Mouse (Mus musculus) c-Kit-positive CD71-positive TER-119-negative erythroid progenitor cells, embryonic 14.5 days (primary cell): ENCODE results near the gene Aox3.

ENCODE experiments used
- DNase-seq: peaks from one replicate; pipeline ENCODE4 v3.0.0-alpha.2; 2013; ENCODE audit warnings: low read depth

The Aox3 gene

DNA sequence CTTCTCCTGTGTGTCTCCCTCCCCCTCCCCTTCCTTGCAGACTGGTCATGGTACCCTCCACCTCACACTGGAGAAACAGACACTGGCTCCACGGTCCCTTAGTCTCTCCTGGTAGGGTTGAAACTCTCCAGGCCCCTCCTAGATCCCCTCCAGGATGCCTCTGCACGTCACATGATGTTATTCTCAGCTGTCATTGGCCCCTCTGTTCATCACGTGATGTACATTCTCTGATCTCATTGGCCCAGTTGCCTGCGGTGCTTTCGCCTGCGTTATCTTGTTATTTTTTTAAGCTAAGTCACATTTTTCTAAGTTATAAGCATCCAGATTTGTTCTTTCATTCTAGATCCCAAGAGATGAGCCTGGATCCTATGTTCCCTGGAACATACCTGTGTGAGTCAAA lies 7.2 kb upstream of the Aox3 start:
- no peak for DNase-seq

DNA sequence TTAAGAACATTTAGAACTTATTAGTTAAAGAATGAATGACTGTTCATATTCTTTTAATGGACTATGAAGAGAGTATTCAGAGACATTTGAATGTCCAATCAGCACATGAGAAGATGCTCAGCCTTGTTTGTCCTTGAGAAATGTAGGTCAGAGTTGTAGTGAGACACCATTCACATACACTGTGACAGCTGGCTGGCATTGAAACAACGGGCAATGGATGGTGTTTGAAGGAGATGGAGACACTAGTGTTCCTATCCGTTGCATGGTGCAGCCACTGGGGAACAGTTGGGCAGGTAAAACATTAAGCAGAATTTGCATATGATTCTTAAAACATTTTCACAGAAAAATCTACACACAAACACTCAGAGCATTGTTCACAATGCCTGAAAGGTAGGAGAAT lies 5.9 kb upstream of the Aox3 start:
- no peak for DNase-seq

DNA sequence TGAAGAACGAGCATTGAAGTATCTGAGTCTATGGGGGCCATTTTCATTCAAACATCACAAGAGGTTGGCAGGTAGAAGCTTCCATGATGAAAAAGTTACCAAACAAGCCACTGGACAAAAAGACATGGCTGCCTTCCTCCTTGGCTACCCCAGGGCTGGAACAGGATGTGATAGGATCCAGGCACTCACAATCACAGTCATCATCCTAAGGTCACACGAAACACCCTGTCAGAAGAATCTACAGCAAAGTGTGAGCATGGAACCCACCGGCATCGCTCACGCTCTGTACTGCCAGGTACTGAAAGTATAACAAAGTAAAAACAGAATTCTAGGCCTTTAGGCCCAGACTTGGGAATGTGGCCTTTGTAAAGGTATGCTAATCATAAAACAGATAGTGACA lies 2.7 kb upstream of the Aox3 start:
- DNase-seq: no peak

DNA sequence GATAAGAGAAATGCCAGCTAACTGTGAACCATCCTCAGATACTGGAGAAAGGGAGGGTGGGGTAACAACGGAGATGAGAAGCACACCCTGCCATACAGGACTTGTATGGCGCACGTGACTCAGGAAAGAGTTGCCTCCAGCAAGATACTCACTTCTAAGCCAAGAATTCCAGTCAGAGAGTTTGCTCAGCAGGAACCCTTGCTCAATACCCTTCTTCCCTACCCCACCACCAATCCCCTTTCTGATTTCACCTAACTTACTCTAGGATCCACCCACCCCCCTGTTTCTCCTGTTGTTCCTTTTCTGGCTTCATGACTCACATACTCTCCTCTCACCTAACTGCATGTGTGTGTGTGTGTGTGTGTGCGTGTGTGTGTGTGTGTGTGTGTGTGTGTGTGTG lies 1.6 kb upstream of the Aox3 start:
- no peak for DNase-seq

GRCm38 (mm10) chr1:58113441-58113840 lies 511 bp downstream of the Aox3 start:
- no peak for DNase-seq

GRCm38 (mm10) chr1:58114021-58114560 lies 1.2 kb downstream of the Aox3 start:
- no peak for DNase-seq

DNA sequence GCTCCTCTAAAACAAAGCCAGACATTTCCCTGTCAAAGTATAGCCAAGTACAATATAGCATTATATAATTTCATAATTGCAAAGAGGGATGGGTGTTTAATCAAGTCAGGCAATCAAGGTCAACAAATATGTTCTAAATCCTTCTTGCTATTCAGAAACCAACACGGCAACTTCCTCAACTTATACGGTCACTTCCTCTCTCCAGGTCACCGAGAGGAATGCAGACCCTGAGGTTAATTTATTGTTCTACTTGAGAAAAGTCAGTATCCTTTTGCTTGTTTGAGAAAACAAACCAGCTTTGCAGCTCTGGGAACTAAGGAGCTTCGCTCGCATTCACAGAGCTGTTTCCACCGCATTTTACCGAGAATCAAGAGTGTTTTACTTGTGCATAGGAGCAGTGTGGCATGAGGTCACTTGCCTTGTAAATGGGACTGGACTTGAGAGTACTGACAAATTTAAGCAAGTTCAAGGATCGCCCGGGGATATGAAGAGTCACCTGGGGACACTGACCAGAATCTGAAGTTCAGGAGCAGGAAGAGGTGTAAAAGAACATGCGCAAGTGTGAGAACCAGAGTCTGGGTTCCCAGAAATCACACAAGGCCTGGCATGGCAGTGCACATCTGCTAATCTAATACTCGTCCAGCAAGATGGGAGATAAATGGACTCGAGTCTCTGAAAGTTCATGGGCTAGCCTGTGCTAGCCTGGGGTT lies 1.9 kb downstream of the Aox3 start:
- DNase-seq: no peak

GRCm38 (mm10) chr1:58118231-58118630 lies 5.3 kb downstream of the Aox3 start:
- no peak for DNase-seq

DNA sequence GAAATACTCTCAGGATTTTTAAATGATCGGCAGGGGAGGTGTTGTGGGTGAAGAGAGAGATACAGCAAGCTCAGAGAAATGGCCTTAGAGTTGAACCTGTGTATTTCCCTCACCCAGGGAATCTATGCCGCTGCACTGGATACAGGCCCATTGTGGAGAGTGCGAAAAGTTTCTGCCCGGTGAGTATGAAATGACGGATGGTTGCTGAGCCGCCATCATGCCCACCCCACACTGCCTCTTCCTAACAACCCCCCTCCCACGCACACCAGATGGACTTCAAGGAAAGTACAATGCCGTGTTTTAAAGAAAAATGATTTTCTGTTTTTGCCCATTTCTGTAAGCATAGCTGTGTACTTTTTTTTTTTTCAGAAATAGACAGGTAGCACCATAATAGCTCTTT lies 12.0 kb downstream of the Aox3 start:
- no peak for DNase-seq

DNA sequence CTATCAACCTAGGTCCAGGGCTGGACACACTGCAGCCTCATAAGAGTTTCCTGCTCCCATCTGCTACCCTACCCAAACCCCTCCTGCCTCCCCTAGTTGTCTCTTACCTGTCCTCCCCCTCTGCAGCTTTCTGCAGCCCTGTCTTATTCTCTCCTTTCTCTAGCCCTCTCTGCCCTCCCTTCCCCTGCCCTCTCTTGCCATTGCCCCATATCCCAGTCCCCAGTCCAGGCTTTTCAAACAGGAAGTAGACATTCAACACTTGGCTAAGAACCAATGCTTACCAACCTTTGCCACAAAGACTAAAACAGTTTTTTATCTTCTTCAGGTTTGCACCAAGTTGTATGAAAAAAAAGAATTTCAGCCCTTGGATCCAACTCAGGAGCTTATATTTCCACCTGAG lies 25.0 kb downstream of the Aox3 start:
- DNase-seq: no peak

DNA sequence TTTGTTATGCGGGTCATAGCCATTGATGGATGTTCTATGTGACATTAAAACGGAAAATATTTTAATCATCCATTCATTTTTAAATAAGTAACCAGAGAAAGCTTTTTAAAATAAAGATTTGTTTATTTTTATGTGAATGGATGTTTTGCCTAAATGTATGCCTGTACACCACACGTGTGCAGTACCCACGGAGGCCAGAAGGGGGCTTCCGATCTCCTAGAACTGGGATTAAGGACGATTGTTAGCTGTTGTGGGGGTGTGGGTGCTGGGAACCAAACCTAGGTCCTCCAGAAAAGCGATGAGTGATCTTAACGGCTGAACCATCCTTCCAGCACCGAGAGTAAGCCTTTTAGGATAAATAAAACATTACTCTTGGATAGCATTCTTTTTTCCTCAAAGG lies 26.1 kb downstream of the Aox3 start:
- DNase-seq: no peak

DNA sequence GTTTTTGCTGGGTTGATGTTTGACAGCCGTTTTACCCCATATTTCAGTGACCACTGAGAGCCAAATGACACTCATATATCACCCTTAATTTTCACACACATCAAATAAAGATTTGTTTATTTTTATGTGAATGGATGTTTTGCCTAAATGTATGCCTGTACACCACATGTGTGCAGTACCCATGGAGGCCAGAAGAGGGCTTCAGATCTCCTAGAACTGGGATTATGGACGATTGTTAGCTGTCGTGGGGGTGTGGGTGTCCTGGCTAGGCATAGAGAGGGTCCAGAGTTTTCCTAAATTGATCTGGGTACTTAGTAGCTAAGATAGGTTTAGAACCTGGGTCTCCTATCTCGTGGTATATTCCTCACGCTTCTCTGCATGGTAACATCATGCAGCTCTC lies 27.7 kb downstream of the Aox3 start:
- no peak for DNase-seq

DNA sequence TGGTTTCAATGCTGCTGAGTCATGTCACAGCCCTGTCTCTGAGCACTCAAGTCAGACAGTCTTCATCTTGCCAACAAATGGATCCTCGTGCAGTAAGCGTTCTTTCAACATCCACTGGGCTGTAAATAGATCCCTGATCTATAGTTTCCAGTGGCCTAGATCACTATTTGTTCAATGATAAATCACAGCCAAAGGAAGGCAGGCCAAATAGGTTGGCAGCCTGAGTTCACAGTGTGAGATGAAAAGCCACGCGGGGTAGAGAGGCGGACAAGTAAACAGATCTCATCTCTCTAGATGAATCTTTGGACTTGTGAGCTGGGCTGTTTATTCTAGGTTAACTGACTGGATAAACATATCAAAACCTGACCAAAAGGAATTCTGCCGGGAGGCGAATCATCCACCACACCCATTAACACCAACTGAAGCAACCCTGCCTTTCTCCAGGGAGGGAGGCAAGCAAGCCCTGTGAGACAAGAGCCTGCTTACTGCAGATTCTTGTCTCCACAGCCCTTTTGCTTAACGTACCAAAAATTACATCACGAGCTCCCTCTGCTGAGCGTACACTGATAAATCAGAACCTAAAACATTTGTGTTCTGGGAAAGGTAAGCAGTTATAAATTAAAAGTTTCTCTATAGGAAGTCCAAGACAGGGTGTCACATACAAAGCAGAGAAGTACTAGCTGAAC lies 31.6 kb downstream of the Aox3 start:
- no peak for DNase-seq

- DNase-seq: no peak
Measured at GRCm38 (mm10) chr1:58146026-58146425, 33.1 kb downstream of the Aox3 start.

GRCm38 (mm10) chr1:58147776-58148175 lies 34.8 kb downstream of the Aox3 start:
- no peak for DNase-seq

- no peak for DNase-seq
Measured at GRCm38 (mm10) chr1:58152247-58152646, 39.3 kb downstream of the Aox3 start.

DNA sequence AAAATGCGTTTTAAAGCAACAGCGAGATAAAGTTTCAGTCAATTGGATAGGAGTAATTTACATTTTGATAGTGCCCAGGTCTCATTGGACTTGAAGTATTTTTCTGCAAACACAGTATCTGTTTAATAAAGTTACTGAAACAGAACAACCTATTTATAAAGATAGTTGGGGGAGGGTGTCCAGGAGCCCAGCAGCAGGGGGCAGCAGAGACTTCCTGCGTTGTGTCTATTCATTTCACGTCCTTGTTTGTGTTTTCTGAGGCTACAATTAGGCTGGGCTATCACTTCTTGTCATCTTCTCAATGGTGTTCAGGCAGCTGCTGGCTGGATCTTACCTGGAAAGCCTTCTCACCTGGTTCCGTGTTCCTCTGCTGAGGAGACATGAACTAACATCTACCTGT lies 43.8 kb downstream of the Aox3 start:
- DNase-seq: no peak

DNA sequence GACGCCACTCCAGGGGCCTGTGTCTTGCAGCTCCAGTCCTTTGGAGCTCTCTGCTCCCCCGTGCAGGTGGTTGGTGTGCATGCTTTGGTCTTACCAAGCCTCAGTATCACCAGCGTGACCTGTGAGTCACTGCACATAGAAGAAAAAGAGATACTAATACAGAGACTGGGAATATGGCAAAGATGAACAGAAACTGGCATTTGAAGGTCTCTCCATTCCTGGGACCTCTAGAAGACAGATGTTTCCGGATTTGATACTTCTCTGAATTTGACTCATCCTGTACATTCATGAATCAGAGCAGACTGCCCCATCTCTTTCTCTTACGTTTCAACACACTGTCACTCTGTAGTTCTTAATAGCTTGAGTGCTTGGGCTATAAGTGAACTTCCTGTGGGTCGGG lies 57.0 kb downstream of the Aox3 start:
- DNase-seq: no peak

DNA sequence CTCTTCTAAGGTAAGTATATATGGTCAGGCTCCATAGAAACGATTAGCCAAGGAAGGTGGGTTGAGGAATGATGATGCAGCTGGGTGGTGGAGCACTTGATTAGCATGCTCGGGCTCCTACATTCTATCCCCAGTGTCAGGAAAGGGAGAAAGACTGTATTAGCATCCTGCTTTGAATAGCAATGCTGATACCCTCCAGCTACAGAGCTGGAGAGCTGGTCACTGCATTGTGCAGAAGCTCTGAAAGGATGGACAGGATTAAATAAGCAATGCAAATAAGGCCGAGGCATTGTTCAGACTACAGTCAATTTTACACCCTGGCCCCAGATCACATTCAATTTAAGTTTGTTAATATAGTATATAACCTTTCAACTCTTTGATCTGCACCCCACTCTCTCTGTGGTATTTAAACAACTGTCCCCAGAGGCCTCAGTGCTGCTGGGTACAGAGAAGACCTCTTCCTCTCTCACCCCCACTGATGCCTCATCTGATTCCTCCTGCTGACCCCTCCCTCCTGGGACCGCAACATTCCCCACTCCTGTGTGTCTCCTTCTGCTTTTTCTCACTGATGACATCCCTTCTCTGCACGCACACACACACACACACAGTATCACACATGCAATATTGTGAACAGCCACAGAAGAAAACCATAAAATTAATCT lies 75.7 kb downstream of the Aox3 start:
- no peak for DNase-seq

DNA sequence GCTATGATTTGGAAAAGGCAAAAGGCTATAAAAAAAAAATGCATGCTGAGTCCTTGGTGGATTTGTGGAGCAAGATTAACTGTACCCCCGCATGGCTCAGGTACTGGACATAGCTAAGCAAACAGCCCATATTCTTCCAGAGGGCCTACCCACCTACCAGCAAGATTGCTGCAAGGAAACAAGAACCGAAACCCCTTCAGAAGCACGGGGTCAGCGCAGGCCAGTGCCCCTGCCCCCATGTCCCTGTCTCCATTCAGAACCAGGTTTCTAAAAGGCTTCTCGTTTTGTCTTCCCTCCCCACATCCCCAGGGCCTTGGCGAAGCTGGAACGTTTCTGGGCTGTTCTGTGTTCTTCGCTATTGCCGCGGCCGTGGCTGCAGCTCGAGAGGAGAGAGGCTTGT lies 81.4 kb downstream of the Aox3 start:
- no peak for DNase-seq

DNA sequence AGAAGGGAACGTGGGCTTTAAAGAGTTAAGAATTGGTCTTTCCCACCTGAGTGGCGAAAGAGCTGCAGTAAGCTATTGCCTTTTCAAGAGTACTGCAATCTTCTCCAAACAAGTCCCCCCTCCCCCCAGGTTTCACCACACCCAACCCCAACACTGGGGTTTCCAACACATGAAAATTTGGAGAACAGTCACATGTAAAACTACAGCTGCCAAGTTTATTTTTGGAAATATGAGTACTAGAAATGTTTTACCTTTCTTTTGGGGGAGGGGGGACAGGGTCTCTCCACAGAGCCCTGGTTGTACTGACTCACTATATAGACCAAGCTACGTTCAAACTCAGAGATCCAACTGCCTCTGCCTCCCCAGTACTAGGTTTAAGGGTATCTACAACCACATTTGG lies 82.1 kb downstream of the Aox3 start:
- no peak for DNase-seq

- no peak for DNase-seq
Measured at GRCm38 (mm10) chr1:58195541-58195940, 82.6 kb downstream of the Aox3 start.

GRCm38 (mm10) chr1:58197023-58197422 lies 84.1 kb downstream of the Aox3 start:
- no peak for DNase-seq
